Mouse (Mus musculus) embryonic facial prominence, embryonic 13.5 days (tissue): ENCODE measurements around the gene Fbxo34. TPM values are rescaled to one million over a fixed set of nuclear protein-coding genes. Genes with fewer than 3 reads are reported as not detected.
"Not testable (repeated sequence)": the region's sequence is repeated elsewhere in the genome, so short reads cannot be mapped to it uniquely, and the experiment has no call there.

ENCODE experiments used
- ATAC-seq: fragments of 200-750 bp; cut with Nextera tagmentation; 2 replicates; pipeline ENCODE4 v1.8.0; 2017; ENCODE audit warnings: low read depth; ENCODE audit not compliant: insufficient number of reproducible peaks, insufficient read depth, low FRiP score, low TSS enrichment
- H3K27ac ChIP-seq: fragments of 300-500 bp; sonication (generic); 2 replicates; pipeline ENCODE4 v1.5.1; 2015; ENCODE audit warnings: moderate library complexity, mild to moderate bottlenecking, inconsistent platforms
- H3K27me3 ChIP-seq: fragments of 300-500 bp; sonication (generic); 2 replicates; pipeline ENCODE4 v1.6.1; 2015; ENCODE audit warnings: mild to moderate bottlenecking, inconsistent platforms
- H3K36me3 ChIP-seq: fragments of 300-500 bp; sonication (generic); 2 replicates; pipeline ENCODE4 v1.6.1; 2015; ENCODE audit warnings: mild to moderate bottlenecking, inconsistent platforms
- H3K4me1 ChIP-seq: fragments of 300-500 bp; sonication (generic); 2 replicates; pipeline ENCODE4 v1.6.1; 2015; ENCODE audit warnings: inconsistent platforms
- H3K4me2 ChIP-seq: fragments of 300-500 bp; sonication (generic); 2 replicates; pipeline ENCODE4 v1.6.1; 2015; ENCODE audit warnings: moderate library complexity, mild to moderate bottlenecking, inconsistent platforms
- H3K4me3 ChIP-seq: fragments of 300-500 bp; sonication (generic); 2 replicates; pipeline ENCODE4 v1.5.1; 2015; ENCODE audit warnings: mild to moderate bottlenecking, inconsistent platforms
- H3K9ac ChIP-seq: fragments of 300-500 bp; sonication (generic); 2 replicates; pipeline ENCODE4 v1.6.1; 2015; ENCODE audit warnings: mild to moderate bottlenecking, inconsistent platforms
- H3K9me3 ChIP-seq: fragments of 300-500 bp; sonication (generic); 2 replicates; pipeline ENCODE4 v1.6.1; 2016; ENCODE audit warnings: inconsistent platforms
- whole genome bisulfite sequencing: fragments of 180-500 bp; shearing (Covaris S2); methylation state at CpG from one replicate; pipeline ENCODE4 v1.1.7; 2015; ENCODE audit warnings: mixed read lengths; 5-methylcytosine and 5-hydroxymethylcytosine counted together
- polyA plus RNA-seq: library from polyadenylated mRNA; unstranded; fragments of >200 nt; fragmentation: Nextera tagmentation; extraction: Ambion mirVana; gene quantifications from 2 replicates; pipeline ENCODE4 v1.2.1, GENCODE M21; 2015

Gene Fbxo34
- 22.3 and 24.8 TPM in 2 replicates for polyA plus RNA-seq

DNA sequence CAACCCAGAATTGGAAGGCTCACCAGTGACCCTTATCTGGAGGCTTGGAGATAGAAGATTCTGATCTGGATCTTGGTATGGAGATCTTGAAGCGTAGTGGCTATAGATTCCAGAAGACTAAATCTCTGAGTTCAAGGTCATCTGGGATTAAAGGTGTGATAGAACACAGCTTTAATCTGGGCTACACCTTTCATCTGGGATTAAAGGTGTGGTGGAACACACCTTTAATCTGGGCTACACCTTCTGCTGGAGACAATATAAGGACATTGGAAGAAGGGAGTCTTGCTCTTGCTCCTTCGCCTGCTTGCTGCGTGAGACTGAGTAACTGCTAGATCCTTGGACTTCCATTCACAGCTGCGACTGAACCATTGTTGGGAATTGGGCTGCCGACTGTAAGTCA lies at the start of gene Fbxo34:
Gene Fbxo34 (plus strand): TSS at position 301 of the 400 bp plus-strand sequence.
- not testable (repeated sequence) for H3K9ac ChIP-seq, H3K27ac ChIP-seq, H3K36me3 ChIP-seq, H3K4me1 ChIP-seq, H3K9me3 ChIP-seq, H3K4me3 ChIP-seq, ATAC-seq, H3K27me3 ChIP-seq, H3K4me2 ChIP-seq
- 90% methylated on average over 3 of the region's 5 CpGs for WGBS

DNA sequence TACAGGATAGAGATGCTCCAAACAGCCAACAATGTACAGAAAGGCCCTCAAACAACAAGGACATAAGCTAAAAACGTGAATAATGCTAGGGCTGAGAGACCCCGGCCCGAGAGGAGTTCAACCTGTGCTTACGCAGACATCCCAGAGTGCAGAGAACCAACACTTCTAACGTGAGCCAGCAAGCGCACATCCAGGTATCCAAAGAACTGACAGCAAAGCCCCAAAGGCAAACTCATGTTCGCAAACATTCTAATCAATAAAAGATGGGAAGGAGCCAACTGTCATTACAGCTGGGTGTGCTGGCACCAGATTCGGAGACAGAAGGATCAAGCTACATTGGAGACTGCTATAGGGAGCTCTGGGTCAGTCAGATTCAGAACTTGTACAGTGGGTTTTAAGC lies 47.5 kb upstream of the Fbxo34 start:
- 87% methylated on average over 8 of the region's 8 CpGs for WGBS

DNA sequence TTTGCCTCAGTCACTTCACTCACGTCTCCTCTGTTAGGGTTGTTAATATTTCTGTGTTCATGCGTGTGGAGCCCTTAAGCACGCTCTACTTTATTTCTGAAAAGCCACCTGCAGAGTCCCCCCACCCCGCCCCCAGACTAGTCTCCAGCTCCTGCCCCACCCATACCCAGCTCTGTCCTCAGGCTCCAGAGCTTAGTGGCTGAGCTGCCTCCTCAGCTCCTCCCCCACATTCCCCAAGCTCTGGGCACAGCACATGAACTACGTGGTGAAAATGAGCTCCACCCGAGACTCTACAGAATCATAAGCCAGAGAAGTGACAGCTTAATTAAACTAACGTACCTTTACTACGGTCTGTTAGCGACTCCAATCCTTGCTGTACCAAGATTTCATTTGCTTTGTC lies 44.2 kb upstream of the Fbxo34 start:
- WGBS, result 77% methylated on average over 9 of the region's 9 CpGs
- H3K9ac ChIP-seq, result no peak overlapping the region
- no peaks in the 10 kb centered on the region for H3K4me1 ChIP-seq
- no peaks in the 10 kb centered on the region for H3K27me3 ChIP-seq
- H3K9me3 ChIP-seq, result no peaks in the 10 kb centered on the region
- no peak overlapping the region for H3K27ac ChIP-seq
- H3K4me2 ChIP-seq, result no peak overlapping the region
- ATAC-seq, result no peak
- H3K4me3 ChIP-seq, result no peak overlapping the region
- H3K36me3 ChIP-seq, result peaks cover 94% of the 10 kb centered on the region

More for the DNA sequence above, 47.5 kb upstream of the Fbxo34 start:
- Histone ChIP-seq H3K9ac (no peak overlapping the region), H3K9me3 (no peaks in the 10 kb centered on the region), H3K4me1 (no peaks in the 10 kb centered on the region), H3K4me3 (no peak overlapping the region), H3K4me2 (no peak overlapping the region), H3K27me3 (no peaks in the 10 kb centered on the region), H3K36me3 (peaks cover 92% of the 10 kb centered on the region), H3K27ac (no peak overlapping the region)
- no peak for ATAC-seq

DNA sequence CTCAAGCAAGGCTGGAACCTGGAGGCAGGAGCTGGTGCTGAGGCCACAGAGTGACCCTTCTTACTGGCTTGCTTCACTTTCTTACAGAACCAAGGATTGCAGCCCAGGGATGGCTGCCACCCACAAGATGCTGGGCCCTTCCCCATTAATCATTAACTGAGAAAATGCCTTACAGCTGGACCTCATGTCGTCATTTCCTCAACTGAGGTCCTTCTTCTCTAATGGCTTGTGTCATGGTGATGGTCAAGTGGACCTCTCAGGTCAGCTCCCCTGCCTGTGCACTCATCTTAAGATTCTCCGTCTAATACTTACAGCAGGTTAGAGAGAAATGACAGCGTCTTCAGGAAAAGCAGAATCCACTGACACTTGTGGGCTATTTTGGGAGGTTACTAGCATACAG lies 32.9 kb upstream of the Fbxo34 start:
- H3K27ac ChIP-seq, result no peak overlapping the region
- ATAC-seq, result no peak
- WGBS, result 39% methylated on average over 3 of the region's 3 CpGs
- no peaks in the 10 kb centered on the region for H3K9me3 ChIP-seq
- peak overlapping the region; percentile 69 for H3K9ac ChIP-seq
- peaks cover 10% of the 10 kb centered on the region for H3K4me1 ChIP-seq
- H3K4me2 ChIP-seq, result peak overlapping the region; percentile 67
- H3K4me3 ChIP-seq, result peak overlapping the region; percentile 60
- H3K27me3 ChIP-seq, result no peaks in the 10 kb centered on the region
- H3K36me3 ChIP-seq, result peaks cover 33% of the 10 kb centered on the region

DNA sequence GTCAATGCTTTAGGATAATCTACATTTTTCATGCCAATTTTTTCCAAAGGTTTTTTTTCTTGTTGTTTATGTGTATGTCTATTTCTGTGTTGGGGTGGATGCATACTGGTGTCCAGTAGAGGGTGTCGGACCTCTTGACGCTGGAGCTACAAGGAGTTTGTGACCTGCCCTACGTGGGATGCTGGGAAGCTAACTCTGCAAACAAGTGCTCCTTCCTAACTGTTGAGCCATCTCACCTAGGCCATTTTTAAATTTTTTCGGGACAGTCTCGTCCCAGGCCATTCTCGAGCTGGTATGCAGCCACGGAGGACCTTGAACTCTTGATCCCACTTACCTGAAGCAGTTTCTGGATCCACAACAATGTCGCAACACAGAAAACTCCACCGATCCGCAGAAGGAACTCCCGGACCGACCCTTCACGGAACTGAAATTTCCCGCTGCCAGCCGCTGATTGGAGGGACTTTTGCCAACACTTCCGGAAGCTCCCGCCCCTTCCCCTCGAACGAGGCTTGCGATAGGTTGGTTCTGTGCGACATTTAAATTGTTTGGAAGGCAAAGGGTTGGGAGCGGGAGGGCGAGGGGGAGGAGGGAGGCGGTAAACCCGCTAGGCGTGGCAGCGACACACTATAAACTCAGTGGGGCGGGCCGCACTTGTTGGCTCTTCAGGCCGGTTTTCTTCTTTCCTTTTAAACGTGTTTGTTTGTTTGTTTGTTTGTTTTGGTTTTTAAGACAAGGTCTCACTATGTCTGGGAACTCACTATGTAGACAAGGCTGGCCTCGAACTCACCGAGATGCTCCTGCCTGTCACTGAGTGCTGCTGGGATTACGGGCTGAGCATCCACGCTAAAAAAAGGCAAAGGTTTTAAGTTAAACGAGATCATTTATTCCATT lies 32.2 kb upstream of the Fbxo34 start, which contains the start of gene Dlgap5:
Gene Dlgap5 (minus strand): TSS at position 633 of the 891 bp plus-strand sequence.
- WGBS, result under 1% methylated on average over 36 of the region's 36 CpGs
- peaks cover 10% of the 10 kb centered on the region for H3K4me1 ChIP-seq
- H3K36me3 ChIP-seq, result peaks cover 28% of the 10 kb centered on the region
- H3K9ac ChIP-seq, result peak within 1 kb of the TSS; percentile 69
- H3K4me2 ChIP-seq, result peak within 1 kb of the TSS; percentile 67
- H3K27me3 ChIP-seq, result no peaks in the 10 kb centered on the region
- peak within 1 kb of the TSS; percentile 60 for H3K4me3 ChIP-seq
- H3K9me3 ChIP-seq, result no peaks in the 10 kb centered on the region
- H3K27ac ChIP-seq, result peak within 1 kb of the TSS; percentile 29; the same call in 1 of the 2 replicates
- ATAC-seq, result peak; percentile 93

DNA sequence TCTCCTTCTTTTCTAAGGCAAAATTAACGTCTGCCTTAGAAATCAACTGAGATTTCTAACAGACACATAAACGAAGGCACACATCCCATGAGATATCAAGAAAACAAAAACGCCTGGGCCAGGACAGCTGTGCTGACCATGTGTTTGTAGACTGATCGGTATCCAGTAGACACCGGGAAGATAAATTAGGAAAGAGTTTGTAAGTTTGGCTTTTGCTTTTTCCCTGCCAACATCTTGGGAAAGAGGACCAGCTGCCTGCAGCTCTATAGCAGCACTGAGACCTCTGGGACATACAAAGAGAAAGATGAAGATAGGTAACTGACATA lies 31.6 kb upstream of the Fbxo34 start:
- H3K9ac ChIP-seq, result peak overlapping the region; percentile 64
- WGBS, result 32% methylated on average over 5 of the region's 5 CpGs
- H3K27me3 ChIP-seq, result no peaks in the 10 kb centered on the region
- no peaks in the 10 kb centered on the region for H3K9me3 ChIP-seq
- peak overlapping the region; percentile 60 for H3K4me3 ChIP-seq
- peaks cover 23% of the 10 kb centered on the region for H3K36me3 ChIP-seq
- no peak for ATAC-seq
- peak overlapping the region; percentile 67 for H3K4me2 ChIP-seq
- H3K27ac ChIP-seq, result peak overlapping the region; percentile 29; the same call in 1 of the 2 replicates
- peaks cover 10% of the 10 kb centered on the region for H3K4me1 ChIP-seq

DNA sequence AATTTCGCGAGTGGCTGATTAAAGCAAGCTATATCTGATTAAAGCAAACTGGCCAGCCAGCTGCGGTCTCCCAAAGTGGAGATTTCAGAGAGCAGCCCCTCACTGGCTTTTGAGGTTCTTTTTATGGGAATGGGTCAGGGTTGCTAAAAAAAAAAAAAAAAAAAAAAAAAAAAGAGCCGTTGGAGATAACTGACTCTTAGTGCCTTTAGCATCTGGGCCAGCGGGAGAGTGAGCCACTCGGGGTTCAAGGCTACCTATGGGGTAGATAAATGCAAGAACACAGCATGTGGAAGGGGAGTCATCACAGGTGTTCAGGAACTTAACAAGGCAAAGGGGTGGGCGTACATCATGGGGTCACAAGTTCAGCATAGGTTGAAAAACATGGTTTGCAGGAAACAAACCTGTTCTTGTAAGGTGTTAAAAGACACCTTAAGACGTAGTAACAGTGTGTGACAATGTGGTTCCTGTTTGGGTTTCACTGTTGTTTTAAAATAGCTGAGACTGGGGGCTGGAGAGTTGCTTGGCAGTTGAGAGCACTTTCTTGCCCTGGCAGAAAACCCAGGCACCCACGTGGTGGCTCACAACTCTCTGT lies 31.1 kb upstream of the Fbxo34 start:
- no peaks in the 10 kb centered on the region for H3K27me3 ChIP-seq
- H3K4me3 ChIP-seq, result peak overlapping the region; percentile 60; the same call in 1 of the 2 replicates
- no peaks in the 10 kb centered on the region for H3K9me3 ChIP-seq
- peak overlapping the region; percentile 67; the same call in 1 of the 2 replicates for H3K4me2 ChIP-seq
- H3K9ac ChIP-seq, result no peak overlapping the region
- peaks cover 18% of the 10 kb centered on the region for H3K36me3 ChIP-seq
- 0 out of 2 replicates have a peak overlapping the region, but pooled peaks have one; percentile 29 for H3K27ac ChIP-seq
- peaks cover 10% of the 10 kb centered on the region for H3K4me1 ChIP-seq
- 76% methylated on average over 9 of the region's 9 CpGs for WGBS
- ATAC-seq, result no peak

DNA sequence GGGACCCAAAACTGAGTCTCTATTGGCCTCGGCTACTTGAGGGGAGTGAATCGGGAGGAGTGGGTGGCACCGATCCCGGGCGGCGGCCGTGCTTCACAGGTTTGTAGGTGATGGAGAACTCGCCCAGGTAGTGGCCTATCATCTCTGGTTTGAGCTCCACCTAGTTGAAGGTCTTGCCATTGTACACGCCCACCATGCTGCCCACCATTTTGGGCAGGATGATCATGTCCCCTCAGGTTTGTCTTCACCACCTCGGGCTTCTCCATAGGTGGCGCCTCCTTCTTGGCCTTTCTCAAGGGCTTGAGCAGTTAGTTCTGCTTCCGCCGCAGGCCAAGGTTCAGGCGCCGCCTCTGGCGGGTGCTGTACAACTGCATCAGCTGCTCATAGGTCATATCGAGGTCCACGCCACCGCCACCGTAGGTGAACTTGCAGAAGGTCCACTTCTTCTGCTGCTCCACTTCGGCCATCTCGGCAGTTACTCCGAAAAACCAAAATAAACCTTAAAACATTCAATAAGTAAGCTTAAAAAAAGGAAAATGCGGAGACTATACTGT lies 30.4 kb upstream of the Fbxo34 start:
- H3K9ac ChIP-seq, result no peak overlapping the region
- WGBS, result 95% methylated on average over 24 of the region's 24 CpGs
- H3K36me3 ChIP-seq, result peaks cover 12% of the 10 kb centered on the region
- H3K27ac ChIP-seq, result no peak overlapping the region
- H3K4me1 ChIP-seq, result peaks cover 10% of the 10 kb centered on the region
- H3K4me2 ChIP-seq, result no peak overlapping the region
- no peak for ATAC-seq
- no peak overlapping the region for H3K4me3 ChIP-seq
- no peaks in the 10 kb centered on the region for H3K27me3 ChIP-seq
- no peaks in the 10 kb centered on the region for H3K9me3 ChIP-seq

DNA sequence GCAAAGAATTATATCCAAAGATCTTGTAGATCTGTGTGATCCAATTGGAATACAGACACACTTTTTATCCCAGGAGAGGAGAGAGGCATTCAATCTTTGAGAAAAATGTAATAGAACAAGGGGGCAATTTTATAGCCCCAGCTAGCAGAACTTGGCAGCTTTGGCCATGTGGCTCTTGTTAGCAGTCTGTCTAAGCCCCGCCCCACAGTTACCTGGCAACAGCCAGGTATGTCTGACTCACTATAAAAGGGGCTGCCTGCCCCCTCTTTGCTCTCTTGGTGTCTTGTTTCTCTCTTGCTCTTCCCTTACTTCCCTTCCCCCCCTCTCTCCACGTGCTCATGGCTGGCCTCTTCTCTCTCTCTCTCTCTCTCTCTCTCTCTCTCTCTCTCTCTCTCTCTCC lies 28.6 kb upstream of the Fbxo34 start:
- H3K9me3 ChIP-seq, result no peaks in the 10 kb centered on the region
- no peak overlapping the region for H3K4me2 ChIP-seq
- H3K4me1 ChIP-seq, result peaks cover 10% of the 10 kb centered on the region
- no peak overlapping the region for H3K9ac ChIP-seq
- no peaks in the 10 kb centered on the region for H3K36me3 ChIP-seq
- no peak for ATAC-seq
- H3K27me3 ChIP-seq, result no peaks in the 10 kb centered on the region
- 41% methylated on average over 2 of the region's 2 CpGs for WGBS
- H3K27ac ChIP-seq, result no peak overlapping the region
- no peak overlapping the region for H3K4me3 ChIP-seq

DNA sequence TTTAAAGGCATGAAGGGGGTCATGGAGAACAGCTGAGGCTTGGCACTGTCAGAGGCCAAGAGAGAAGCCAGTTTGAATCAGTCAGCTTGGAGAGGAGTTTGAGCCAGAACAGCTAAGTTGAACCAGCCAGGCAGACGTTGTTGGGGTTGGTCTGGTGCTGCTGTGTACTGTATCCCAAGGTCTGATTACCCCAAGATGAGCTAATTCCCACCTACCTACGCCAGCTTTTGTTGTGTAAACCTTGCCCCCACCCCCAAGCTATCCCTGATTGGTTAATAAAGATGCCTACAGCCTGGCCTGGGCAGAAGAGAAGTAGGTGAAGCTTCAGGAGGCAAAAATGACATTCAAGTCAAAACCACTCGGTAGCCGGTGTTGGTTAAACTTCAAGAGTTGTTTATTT lies 27.8 kb upstream of the Fbxo34 start:
- H3K27me3 ChIP-seq, result no peaks in the 10 kb centered on the region
- no peak overlapping the region for H3K9ac ChIP-seq
- WGBS, result 72% methylated on average over 4 of the region's 4 CpGs
- no peak overlapping the region for H3K4me3 ChIP-seq
- H3K4me1 ChIP-seq, result peaks cover 2% of the 10 kb centered on the region
- no peak overlapping the region for H3K4me2 ChIP-seq
- H3K27ac ChIP-seq, result no peak overlapping the region
- H3K9me3 ChIP-seq, result no peaks in the 10 kb centered on the region
- no peaks in the 10 kb centered on the region for H3K36me3 ChIP-seq
- ATAC-seq, result no peak

DNA sequence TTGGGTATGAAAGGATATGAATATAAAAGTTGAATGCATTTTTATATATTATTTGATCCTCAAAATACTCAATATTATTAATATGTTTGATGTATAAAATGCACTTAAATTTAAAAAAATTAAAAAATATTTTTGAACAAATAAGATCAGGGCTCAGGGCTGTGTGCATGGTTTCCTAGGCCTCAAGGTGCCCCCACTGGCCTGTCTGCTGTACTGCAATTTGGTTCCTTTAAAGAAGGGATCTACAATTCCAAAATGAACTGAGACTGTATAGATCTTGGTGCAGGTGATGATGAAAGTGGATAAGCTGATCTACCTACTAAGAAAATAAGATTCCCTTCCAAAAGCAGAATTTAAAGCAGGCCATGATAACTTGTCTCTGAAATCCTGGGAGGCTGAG lies 17.2 kb upstream of the Fbxo34 start:
- H3K9me3 ChIP-seq, result no peaks in the 10 kb centered on the region
- no peak overlapping the region for H3K9ac ChIP-seq
- ATAC-seq, result no peak

More for the DNA sequence above, 17.2 kb upstream of the Fbxo34 start:
- H3K4me3 ChIP-seq, result no peak overlapping the region
- no peaks in the 10 kb centered on the region for H3K27me3 ChIP-seq
- H3K36me3 ChIP-seq, result no peaks in the 10 kb centered on the region
- no peaks in the 10 kb centered on the region for H3K4me1 ChIP-seq
- H3K27ac ChIP-seq, result no peak overlapping the region
- no peak overlapping the region for H3K4me2 ChIP-seq
